Mouse (Mus musculus): ENCODE measurements around the gene Myo7a. TPM values are rescaled to one million over a fixed set of nuclear protein-coding genes. Genes with fewer than 3 reads are reported as not detected.

Myo7a gene
- polyA plus RNA-seq, 1 experiment from 2014 or later = 18.1 TPM

DNA sequence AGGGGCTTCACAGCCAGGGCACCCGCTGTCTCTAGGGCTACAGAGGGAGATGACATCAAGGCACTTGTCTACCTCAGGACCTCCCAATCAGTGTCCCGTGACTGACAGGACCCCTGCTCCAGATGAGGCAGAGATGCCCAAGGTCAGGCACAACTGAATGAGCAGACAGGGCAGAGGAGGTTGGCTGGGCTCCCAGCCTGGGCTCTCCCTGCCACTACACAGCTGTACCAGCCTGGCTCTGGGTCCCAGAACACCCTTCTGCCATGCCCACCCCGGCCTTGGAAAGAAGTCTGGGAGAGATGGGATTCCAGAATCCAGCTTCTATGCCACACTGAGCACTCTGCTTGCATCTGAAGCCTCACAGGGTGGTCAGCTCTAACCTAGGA, 36.9 kb upstream of the Myo7a start:
- no peaks in the 10 kb centered on the region for H3K27me3 ChIP-seq (ENCODE audit: control insufficient read depth, insufficient read depth, low read length)
- H3K9me3 ChIP-seq (ENCODE audit: control insufficient read depth, low read length) = no peaks in the 10 kb centered on the region
- H3K4me2 ChIP-seq (ENCODE audit: low read depth, low read length, severe bottlenecking) = no peak overlapping the region
- H3K4me1 ChIP-seq (replicated peaks; ENCODE audit: control insufficient read depth, insufficient read depth, low read length) = no peaks in the 10 kb centered on the region
- ATAC-seq (replicated peaks; ENCODE audit: low FRiP score) (no peak), DNase-seq (ENCODE audit: low spot score) (no peak)
- no peaks in the 10 kb centered on the region for H3K36me3 ChIP-seq (ENCODE audit: control insufficient read depth, insufficient read depth, low read length)
- no peak overlapping the region for H3K4me3 ChIP-seq (ENCODE audit: low read depth, low read length)
- no peak overlapping the region for H3K9ac ChIP-seq (ENCODE audit: low read length)
- no peak overlapping the region for H3K27ac ChIP-seq (ENCODE audit: low read depth, low read length)
- 78% methylated on average over 3 of the region's 3 CpGs for WGBS

DNA sequence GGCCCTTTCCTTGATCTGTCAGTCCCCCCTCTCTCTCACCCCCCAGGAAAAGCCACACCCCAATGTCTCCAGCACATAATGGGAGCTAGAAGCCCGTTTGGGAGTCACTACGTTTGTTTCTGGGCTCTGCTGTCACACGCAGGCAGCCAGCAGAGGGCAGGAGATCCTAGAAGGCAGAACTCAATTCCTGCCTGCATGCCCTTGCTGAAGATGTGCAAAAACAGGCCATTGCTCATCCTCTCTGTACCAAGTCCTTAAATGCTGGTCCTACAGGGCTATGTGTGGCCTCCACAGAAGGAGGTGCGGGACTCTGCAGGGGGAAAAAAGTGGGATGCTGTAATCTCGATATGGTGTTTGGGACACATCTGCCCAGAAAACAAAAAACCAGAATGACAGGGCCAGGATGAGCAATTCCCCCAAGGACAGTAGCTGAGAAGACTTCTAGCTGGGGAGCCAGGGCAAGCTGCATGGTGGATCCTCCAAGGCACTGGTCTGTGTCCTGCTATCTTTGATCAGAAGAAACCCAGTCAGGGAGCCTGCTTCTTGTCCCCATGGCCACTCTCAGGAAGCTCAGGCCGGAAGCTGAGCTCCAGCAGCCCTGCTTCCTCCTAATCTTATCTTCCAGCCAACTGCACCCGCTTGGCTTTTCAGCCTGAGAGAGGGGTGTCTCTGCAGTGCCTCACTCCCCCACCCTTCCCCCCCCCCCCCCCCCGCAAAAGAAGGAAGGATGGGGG, 36.4 kb upstream of the Myo7a start:
- Histone ChIP-seq H3K4me2 (ENCODE audit: low read depth, low read length, severe bottlenecking) (no peak overlapping the region), H3K9ac (ENCODE audit: low read length) (no peak overlapping the region), H3K4me1 (replicated peaks; ENCODE audit: control insufficient read depth, insufficient read depth, low read length) (no peaks in the 10 kb centered on the region), H3K4me3 (ENCODE audit: low read depth, low read length) (no peak overlapping the region), H3K27me3 (ENCODE audit: control insufficient read depth, insufficient read depth, low read length) (no peaks in the 10 kb centered on the region), H3K27ac (ENCODE audit: low read depth, low read length) (no peak overlapping the region), H3K9me3 (ENCODE audit: control insufficient read depth, low read length) (no peaks in the 10 kb centered on the region), H3K36me3 (ENCODE audit: control insufficient read depth, insufficient read depth, low read length) (no peaks in the 10 kb centered on the region)
- ATAC-seq (replicated peaks; ENCODE audit: low FRiP score) (peak; percentile 56; the same call in 1 of the 2 replicates), DNase-seq (ENCODE audit: low spot score) (peak; percentile 71)
- WGBS = 29% methylated on average over 7 of the region's 8 CpGs

DNA sequence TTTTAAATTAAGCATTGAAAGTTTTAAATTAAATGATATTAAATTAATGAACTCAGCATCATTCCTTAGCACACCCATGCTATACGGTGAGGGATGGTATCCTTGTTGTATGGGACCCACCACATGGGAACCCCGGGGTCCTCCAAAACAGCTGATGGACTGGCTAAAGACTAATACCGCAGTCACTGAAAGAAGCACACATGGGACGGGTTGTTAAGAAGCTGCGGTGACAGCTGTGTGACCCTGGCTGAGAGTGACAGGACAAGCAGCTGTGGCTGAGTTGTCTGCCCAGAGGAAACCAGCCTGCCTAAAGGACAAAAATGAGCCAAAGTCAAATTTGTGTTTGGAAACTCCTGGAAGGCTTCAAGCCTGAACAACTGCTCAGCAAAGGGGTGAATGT, 34.6 kb upstream of the Myo7a start:
- no peaks in the 10 kb centered on the region; the same call in 1 of the 2 replicates for H3K4me1 ChIP-seq (replicated peaks; ENCODE audit: control insufficient read depth, insufficient read depth, low read length)
- WGBS = 83% methylated on average over 5 of the region's 5 CpGs
- no peaks in the 10 kb centered on the region for H3K9me3 ChIP-seq (ENCODE audit: control insufficient read depth, low read length)
- no peak overlapping the region for H3K9ac ChIP-seq (ENCODE audit: low read length)
- ATAC-seq (replicated peaks; ENCODE audit: low FRiP score) = no peak
- H3K27ac ChIP-seq (ENCODE audit: low read depth, low read length) = no peak overlapping the region
- no peak overlapping the region for H3K4me2 ChIP-seq (ENCODE audit: low read depth, low read length, severe bottlenecking)
- no peak overlapping the region for H3K4me3 ChIP-seq (ENCODE audit: low read depth, low read length)
- H3K27me3 ChIP-seq (ENCODE audit: control insufficient read depth, insufficient read depth, low read length) = no peaks in the 10 kb centered on the region
- H3K36me3 ChIP-seq (ENCODE audit: control insufficient read depth, insufficient read depth, low read length) = no peaks in the 10 kb centered on the region
- no peak for DNase-seq (ENCODE audit: low spot score)

DNA sequence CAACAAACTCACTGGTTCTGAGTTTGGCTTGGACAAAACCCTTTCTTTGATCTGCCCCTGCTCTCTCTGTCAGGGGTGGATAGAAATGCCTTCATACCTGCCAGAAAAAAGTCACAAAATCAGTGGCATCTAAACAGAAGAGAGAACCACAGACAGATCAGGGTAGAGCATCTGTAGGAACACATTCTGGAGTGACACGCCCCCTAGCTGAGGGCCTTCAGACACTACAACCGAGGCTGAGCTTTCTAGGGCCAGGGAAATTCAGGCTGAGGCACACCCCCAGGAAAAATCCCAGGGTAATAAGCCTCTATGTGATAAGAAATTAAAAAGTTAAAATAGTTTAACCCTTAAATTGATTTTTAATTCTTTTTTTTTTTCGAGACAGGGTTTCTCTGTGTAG, 34.0 kb upstream of the Myo7a start:
- Histone ChIP-seq H3K4me1 (replicated peaks; ENCODE audit: control insufficient read depth, insufficient read depth, low read length) (no peaks in the 10 kb centered on the region; the same call in 1 of the 2 replicates), H3K4me2 (ENCODE audit: low read depth, low read length, severe bottlenecking) (no peak overlapping the region), H3K36me3 (ENCODE audit: control insufficient read depth, insufficient read depth, low read length) (no peaks in the 10 kb centered on the region), H3K9ac (ENCODE audit: low read length) (no peak overlapping the region), H3K4me3 (ENCODE audit: low read depth, low read length) (no peak overlapping the region), H3K27me3 (ENCODE audit: control insufficient read depth, insufficient read depth, low read length) (no peaks in the 10 kb centered on the region), H3K9me3 (ENCODE audit: control insufficient read depth, low read length) (no peaks in the 10 kb centered on the region), H3K27ac (ENCODE audit: low read depth, low read length) (no peak overlapping the region)
- WGBS = 36% methylated on average over 3 of the region's 3 CpGs
- DNase-seq (ENCODE audit: low spot score) = no peak
- ATAC-seq (replicated peaks; ENCODE audit: low FRiP score) = no peak

DNA sequence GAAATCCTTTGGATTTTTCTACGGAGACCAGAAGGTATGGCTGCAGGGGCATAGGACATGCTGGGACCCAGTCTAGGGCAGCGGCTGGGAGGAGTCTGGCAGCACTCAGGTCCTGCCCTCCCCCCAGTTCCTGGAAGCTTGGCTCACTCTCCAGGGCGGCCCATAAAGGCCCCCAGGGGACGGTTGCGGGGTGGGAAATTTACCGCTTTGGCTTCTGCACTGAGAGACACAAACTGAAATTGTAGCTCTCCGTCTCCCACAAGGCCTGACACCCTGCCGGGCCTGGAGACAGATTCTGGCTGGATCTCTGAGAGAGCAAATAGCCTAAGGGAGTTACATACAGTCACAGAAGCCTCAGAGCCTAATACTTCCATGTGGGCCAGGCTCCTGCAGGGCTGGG, 33.1 kb upstream of the Myo7a start:
- Histone ChIP-seq H3K27me3 (ENCODE audit: control insufficient read depth, insufficient read depth, low read length) (no peaks in the 10 kb centered on the region), H3K9ac (ENCODE audit: low read length) (no peak overlapping the region), H3K4me3 (ENCODE audit: low read depth, low read length) (no peak overlapping the region), H3K27ac (ENCODE audit: low read depth, low read length) (no peak overlapping the region), H3K4me1 (replicated peaks; ENCODE audit: control insufficient read depth, insufficient read depth, low read length) (peaks cover 3% of the 10 kb centered on the region; the same call in 1 of the 2 replicates), H3K4me2 (ENCODE audit: low read depth, low read length, severe bottlenecking) (no peak overlapping the region), H3K9me3 (ENCODE audit: control insufficient read depth, low read length) (no peaks in the 10 kb centered on the region), H3K36me3 (ENCODE audit: control insufficient read depth, insufficient read depth, low read length) (no peaks in the 10 kb centered on the region)
- WGBS = 58% methylated on average over 8 of the region's 8 CpGs
- DNase-seq (ENCODE audit: low spot score) (no peak), ATAC-seq (replicated peaks; ENCODE audit: low FRiP score) (no peak)

DNA sequence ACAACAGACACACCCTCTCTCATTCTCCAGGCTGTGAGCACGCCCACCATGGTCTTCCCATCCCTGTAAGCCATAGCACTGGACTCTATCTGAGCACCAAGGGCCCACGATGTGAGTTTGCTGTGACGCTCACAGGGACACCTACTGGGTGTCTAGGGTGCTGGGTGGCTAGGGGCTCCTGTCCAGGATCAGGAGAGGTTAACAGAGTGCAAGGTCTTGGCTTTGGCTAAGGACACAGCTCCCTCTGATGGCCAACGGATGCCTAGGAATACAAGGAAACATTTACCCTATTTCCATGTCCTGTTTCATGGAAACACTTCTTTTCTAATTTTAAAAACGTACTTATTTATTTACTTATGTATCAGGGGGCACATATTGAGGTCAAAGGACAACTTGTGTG, 31.2 kb upstream of the Myo7a start:
- no peak overlapping the region for H3K27ac ChIP-seq (ENCODE audit: low read depth, low read length)

DNA sequence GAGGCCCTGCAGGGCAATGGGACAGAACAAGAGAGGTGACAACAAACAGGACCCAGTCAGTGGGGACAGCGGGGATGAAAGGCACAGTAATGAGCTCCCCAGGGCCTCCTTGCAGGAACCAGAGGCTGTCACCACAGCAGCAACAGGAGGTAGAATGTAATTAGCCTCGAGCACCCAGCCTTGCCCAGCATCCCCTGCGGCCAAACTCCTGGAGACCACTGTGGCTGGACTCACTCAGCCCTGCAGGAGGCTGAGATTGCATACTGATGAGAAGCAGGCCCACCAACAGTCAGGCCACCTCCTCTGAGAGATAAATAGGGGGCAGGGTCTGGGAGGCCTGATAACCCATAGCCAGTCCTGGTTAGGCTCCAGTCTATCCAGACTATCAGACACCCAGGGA, 30.5 kb upstream of the Myo7a start:
- no peaks in the 10 kb centered on the region for H3K27me3 ChIP-seq (ENCODE audit: control insufficient read depth, insufficient read depth, low read length)
- H3K9ac ChIP-seq (ENCODE audit: low read length) = no peak overlapping the region
- peaks cover 3% of the 10 kb centered on the region; the same call in 1 of the 2 replicates for H3K4me1 ChIP-seq (replicated peaks; ENCODE audit: control insufficient read depth, insufficient read depth, low read length)
- H3K4me3 ChIP-seq (ENCODE audit: low read depth, low read length) = no peak overlapping the region
- no peak for DNase-seq (ENCODE audit: low spot score)
- no peak for ATAC-seq (replicated peaks; ENCODE audit: low FRiP score)
- no peak overlapping the region for H3K4me2 ChIP-seq (ENCODE audit: low read depth, low read length, severe bottlenecking)
- H3K9me3 ChIP-seq (ENCODE audit: control insufficient read depth, low read length) = no peaks in the 10 kb centered on the region
- WGBS = 13% methylated on average over 3 of the region's 3 CpGs
- no peak overlapping the region for H3K27ac ChIP-seq (ENCODE audit: low read depth, low read length)
- no peaks in the 10 kb centered on the region for H3K36me3 ChIP-seq (ENCODE audit: control insufficient read depth, insufficient read depth, low read length)

More for the DNA sequence above, 31.2 kb upstream of the Myo7a start:
- no peak overlapping the region for H3K4me3 ChIP-seq (ENCODE audit: low read depth, low read length)
- ATAC-seq (replicated peaks; ENCODE audit: low FRiP score) (no peak), DNase-seq (ENCODE audit: low spot score) (no peak)
- no peaks in the 10 kb centered on the region for H3K36me3 ChIP-seq (ENCODE audit: control insufficient read depth, insufficient read depth, low read length)
- H3K4me1 ChIP-seq (replicated peaks; ENCODE audit: control insufficient read depth, insufficient read depth, low read length) = peaks cover 3% of the 10 kb centered on the region; the same call in 1 of the 2 replicates
- 46% methylated on average over 5 of the region's 5 CpGs for WGBS
- H3K27me3 ChIP-seq (ENCODE audit: control insufficient read depth, insufficient read depth, low read length) = no peaks in the 10 kb centered on the region
- no peaks in the 10 kb centered on the region for H3K9me3 ChIP-seq (ENCODE audit: control insufficient read depth, low read length)
- no peak overlapping the region for H3K4me2 ChIP-seq (ENCODE audit: low read depth, low read length, severe bottlenecking)
- H3K9ac ChIP-seq (ENCODE audit: low read length) = no peak overlapping the region

DNA sequence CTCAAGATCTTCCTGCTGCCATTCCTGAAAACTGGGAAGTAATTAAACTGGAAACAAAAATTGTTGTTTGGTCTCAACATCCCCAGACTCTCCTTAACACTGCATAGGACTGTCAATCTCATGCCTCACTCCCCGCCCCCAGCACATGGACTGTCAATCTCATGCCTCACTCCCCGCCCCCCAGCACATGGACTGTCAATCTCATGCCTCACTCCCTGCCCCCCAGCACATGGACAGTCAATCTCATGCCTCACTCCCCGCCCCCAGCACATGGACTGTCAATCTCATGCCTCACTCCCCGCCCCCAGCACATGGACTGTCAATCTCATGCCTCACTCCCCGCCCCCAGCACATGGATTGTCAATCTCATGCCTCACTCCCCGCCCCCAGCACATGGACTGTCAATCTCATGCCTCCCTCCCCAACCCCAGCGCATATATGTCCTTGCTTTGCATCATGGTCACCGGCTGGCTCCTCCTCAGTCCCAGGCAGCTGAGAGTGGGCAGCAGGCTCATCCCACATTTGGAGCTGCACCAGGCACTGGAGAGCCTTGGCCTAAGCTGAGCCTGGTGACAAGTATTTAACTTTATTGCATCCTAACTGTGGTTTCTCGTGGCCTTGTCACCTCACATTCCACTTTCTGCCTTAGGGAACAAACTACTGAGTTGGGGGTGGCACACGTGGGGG, 29.5 kb upstream of the Myo7a start:
- peaks cover 3% of the 10 kb centered on the region; the same call in 1 of the 2 replicates for H3K4me1 ChIP-seq (replicated peaks; ENCODE audit: control insufficient read depth, insufficient read depth, low read length)
- no peak for ATAC-seq (replicated peaks; ENCODE audit: low FRiP score)
- H3K27ac ChIP-seq (ENCODE audit: low read depth, low read length) = no peak overlapping the region
- H3K9me3 ChIP-seq (ENCODE audit: control insufficient read depth, low read length) = no peaks in the 10 kb centered on the region
- DNase-seq (ENCODE audit: low spot score) = no peak
- WGBS = 84% methylated on average over 10 of the region's 10 CpGs
- no peak overlapping the region for H3K9ac ChIP-seq (ENCODE audit: low read length)
- no peaks in the 10 kb centered on the region for H3K36me3 ChIP-seq (ENCODE audit: control insufficient read depth, insufficient read depth, low read length)
- H3K4me2 ChIP-seq (ENCODE audit: low read depth, low read length, severe bottlenecking) = no peak overlapping the region
- no peak overlapping the region for H3K4me3 ChIP-seq (ENCODE audit: low read depth, low read length)
- H3K27me3 ChIP-seq (ENCODE audit: control insufficient read depth, insufficient read depth, low read length) = no peaks in the 10 kb centered on the region

Data from forebrain, embryonic 11.5 days (tissue).